Mouse (Mus musculus): ENCODE data around the gene Rap1gap2. TPM values are rescaled to one million over a fixed set of nuclear protein-coding genes. Genes with fewer than 3 reads are reported as not detected.

Gene Rap1gap2
- polyA plus RNA-seq, 1 experiment, result 0.81 TPM

DNA sequence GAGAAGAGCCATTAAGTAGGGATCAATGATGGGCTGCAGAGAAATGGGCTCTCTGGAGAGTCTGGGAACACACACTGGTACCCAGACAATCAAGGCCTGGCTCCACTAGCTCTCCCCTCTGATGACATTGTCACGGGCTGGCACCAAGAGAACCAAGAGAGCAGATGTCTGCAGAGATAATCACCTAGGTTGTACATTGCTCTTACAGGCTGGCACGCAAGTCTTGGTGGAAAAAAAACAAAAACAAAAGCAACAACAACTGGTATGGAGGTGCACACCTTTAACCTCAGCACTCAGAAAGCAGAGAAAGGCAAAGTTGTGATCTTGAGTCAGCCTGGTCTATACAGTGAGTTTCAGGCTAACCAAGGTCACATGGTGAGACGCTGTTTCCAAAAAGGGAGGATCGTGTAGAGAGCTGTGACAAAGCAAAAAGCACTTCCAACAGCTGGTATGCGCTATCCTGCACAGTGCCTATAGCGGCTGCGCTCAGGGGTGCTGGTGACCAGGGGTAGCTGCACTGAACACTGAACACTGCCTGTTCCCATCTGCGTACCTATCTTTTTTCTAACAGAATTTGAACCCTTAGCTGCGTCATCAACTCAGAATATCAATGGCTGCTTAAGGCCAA, 50.0 kb downstream of the Rap1gap2 start:
- TF ChIP-seq FLI1 (IDR thresholded peaks at IDR 0.05; ENCODE audit: low read length) (no peak), GATA1 (IDR thresholded peaks at IDR 0.05; ENCODE audit: borderline replicate concordance, low read length) (no peak)
- Histone ChIP-seq H3K9me3 (no peaks in the 10 kb centered on the region; the same call in 1 of the 2 replicates), H3K4me3 (replicated peaks) (peak overlapping the region; percentile 59), H3K36me3 (replicated peaks; ENCODE audit: low read length) (peaks cover 9% of the 10 kb centered on the region), H3K4me1 (peaks cover 73% of the 10 kb centered on the region), H3K27me3 (replicated peaks) (peaks cover 23% of the 10 kb centered on the region)

DNA sequence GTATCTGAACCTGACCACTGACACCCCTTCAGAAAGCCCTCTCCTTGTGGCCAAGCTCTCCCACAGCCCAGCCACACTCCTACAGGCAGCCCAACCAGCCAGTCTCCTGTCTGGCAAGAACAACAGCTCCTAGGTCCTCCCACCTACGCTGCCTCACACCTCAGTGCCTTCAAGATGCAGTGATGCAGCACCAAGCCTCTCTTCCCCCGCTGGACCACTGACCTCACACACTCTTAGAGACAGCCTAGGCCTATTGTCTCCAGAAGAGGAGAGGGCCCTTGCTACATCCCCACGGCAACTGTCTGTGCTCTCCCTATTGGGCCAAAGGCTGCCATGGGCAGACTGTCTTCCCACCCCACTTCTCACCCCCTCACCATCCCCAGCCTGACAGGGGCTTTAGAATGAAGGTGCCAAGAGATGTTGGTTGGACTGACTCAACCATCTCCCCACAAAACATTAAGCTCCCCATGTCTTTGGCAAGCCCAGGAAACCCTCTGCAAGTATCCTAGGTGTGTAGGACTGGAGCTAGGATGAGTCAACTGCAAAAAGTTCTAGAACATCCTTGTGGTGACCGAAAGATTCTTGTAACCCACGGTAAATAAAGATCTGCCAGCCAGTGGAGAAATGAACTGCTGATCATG, 50.8 kb downstream of the Rap1gap2 start:
- Histone ChIP-seq H3K4me1 (peaks cover 81% of the 10 kb centered on the region), H3K27me3 (replicated peaks) (peaks cover 18% of the 10 kb centered on the region), H3K4me3 (replicated peaks) (peak overlapping the region; percentile 17), H3K36me3 (replicated peaks; ENCODE audit: low read length) (peaks cover 7% of the 10 kb centered on the region), H3K9me3 (no peaks in the 10 kb centered on the region; the same call in 1 of the 2 replicates)
- TF ChIP-seq GATA1 (IDR thresholded peaks at IDR 0.05; ENCODE audit: borderline replicate concordance, low read length), result no peak

DNA sequence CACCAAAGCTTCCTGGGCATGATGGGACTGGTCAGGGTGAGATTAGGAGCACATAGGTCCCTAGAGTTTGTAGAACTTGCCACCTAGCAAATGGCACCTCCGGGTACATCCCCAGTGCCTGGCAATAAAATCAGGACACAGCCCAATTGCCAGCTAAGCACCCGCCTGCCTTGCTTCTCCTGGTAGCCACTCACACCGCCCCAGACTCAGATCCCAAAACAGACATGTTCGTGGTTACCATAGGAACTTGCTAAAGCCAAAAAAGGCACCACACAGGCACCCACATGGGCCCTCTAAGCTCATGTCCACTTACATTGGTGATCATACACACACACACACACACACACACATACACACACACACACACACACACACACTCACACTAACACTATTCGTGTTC, 51.8 kb downstream of the Rap1gap2 start:
- Histone ChIP-seq H3K36me3 (replicated peaks; ENCODE audit: low read length) (peaks cover 7% of the 10 kb centered on the region), H3K4me1 (peaks cover 91% of the 10 kb centered on the region), H3K27me3 (replicated peaks) (peaks cover 15% of the 10 kb centered on the region)

DNA sequence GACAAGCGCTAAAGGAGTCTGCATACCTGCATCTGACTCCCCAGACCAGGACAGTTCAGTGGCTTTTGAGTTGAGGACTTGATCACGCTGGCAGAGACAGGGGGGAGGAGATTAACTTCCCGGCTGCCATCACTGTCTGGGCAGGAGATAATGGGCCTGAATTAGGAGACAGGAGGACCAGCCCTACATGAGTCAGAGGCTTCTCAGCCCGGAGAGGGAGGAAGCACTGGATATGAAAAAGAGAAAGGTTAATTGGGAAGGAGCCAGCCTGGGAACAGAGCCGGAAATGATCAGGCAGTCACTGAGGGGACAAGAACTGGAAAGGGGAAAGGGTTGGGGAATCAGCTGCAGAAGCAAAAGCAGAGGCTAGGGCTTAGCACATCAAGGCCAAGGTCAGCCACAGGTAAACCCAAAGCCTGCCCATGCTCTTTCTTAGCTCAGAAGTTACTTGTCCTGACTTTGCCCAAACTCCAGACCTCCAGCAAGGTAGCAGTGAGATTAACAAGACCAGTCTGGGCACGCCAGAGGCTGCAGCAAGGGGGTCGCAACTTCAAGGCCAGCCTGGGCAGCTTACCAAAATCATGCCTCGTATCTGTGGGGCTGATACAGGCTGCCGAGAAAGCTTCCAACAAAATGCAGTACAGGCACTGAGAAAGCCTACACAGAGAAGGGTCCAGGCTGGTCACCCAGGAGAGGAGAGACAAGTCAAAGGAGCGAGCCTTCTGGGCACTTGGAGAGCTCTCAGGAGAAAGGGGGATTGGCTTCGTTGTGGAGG, 53.1 kb downstream of the Rap1gap2 start:
- H3K36me3 ChIP-seq (replicated peaks; ENCODE audit: low read length), result peaks cover 10% of the 10 kb centered on the region
- peaks cover 87% of the 10 kb centered on the region for H3K4me1 ChIP-seq
- H3K9me3 ChIP-seq, result no peaks in the 10 kb centered on the region; the same call in 1 of the 2 replicates
- no peak overlapping the region for H3K4me3 ChIP-seq (replicated peaks)
- TF ChIP-seq GATA1 (IDR thresholded peaks at IDR 0.05; ENCODE audit: borderline replicate concordance, low read length) (no peak), FLI1 (IDR thresholded peaks at IDR 0.05; ENCODE audit: low read length) (no peak)
- peaks cover 10% of the 10 kb centered on the region for H3K27me3 ChIP-seq (replicated peaks)

More for the DNA sequence above, 51.8 kb downstream of the Rap1gap2 start:
- Histone ChIP-seq H3K9me3 (no peaks in the 10 kb centered on the region; the same call in 1 of the 2 replicates), H3K4me3 (replicated peaks) (no peak overlapping the region)
- TF ChIP-seq FLI1 (IDR thresholded peaks at IDR 0.05; ENCODE audit: low read length) (no peak), GATA1 (IDR thresholded peaks at IDR 0.05; ENCODE audit: borderline replicate concordance, low read length) (no peak)

DNA sequence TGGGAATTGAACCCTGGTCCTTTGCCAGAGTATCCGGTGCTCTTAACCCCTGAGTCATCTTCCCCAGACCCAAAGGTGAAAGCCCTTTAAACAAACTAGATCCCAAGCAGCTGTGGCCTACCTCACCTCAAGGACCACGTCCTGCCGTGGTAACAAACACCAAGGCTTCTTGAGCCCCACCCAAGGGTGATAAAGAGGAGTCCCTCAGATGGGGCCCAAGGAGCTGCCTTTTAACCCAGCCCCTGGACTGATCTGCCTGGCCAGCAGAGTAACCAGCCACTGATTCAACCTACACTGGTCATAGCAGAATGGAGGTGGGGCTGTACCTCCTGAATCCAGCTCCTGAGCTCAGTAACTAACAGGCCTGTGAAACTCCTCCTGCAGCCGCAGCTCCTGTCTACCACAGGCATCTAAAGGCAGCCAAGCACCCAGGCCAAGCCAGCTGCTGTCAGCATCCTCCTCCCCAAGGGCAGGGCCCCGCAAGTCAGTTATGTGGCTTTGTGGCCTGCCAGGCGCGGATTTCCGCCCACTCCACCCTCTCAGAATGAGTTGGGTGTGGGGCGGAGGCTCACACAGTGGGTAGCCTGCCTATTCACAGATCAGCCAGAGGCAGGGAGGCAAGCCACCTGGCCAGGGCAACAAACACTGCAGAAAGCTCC, 54.9 kb downstream of the Rap1gap2 start:
- Histone ChIP-seq H3K9me3 (no peaks in the 10 kb centered on the region), H3K36me3 (replicated peaks; ENCODE audit: low read length) (peaks cover 4% of the 10 kb centered on the region), H3K4me1 (peaks cover 74% of the 10 kb centered on the region), H3K4me3 (replicated peaks) (peak overlapping the region; percentile 40), H3K27me3 (replicated peaks) (peaks cover 6% of the 10 kb centered on the region)
- TF ChIP-seq GATA1 (IDR thresholded peaks at IDR 0.05; ENCODE audit: borderline replicate concordance, low read length) (no peak), FLI1 (IDR thresholded peaks at IDR 0.05; ENCODE audit: low read length) (no peak)

DNA sequence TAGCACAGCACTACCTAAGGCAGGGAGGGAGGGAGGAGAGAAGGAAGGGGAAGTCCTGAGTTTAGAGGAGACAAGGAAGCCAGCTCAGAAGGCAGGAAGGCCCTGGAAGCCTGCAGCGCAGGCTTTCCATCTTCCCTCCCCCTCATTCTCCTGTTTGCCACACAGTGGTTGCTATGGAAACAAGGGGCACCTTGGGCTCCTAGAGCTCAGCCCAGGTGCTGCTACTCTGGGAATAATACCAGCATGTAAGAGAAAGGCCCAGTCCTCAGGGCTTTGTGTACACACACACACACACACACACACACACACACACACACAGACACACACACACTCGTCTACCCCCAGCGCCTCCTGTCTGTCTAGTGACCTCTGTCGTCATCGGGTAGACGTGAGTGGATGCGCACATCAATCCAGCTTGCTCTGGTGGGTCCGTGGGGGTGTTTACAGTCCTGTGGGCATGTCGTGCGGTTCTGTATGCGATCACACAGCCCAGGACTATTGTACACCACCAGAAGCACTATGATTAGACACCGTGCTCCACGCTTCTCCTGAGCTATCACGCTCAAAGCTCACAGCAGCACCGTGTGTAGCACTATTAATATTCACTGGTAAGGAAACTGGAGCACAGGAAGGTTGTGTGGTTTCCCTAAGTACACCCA, 55.9 kb downstream of the Rap1gap2 start:
- Histone ChIP-seq H3K27me3 (replicated peaks) (peaks cover 5% of the 10 kb centered on the region), H3K4me1 (peaks cover 71% of the 10 kb centered on the region), H3K36me3 (replicated peaks; ENCODE audit: low read length) (peaks cover 3% of the 10 kb centered on the region), H3K4me3 (replicated peaks) (peak overlapping the region; percentile 71), H3K9me3 (no peaks in the 10 kb centered on the region)
- TF ChIP-seq GATA1 (IDR thresholded peaks at IDR 0.05; ENCODE audit: borderline replicate concordance, low read length) (no peak), FLI1 (IDR thresholded peaks at IDR 0.05; ENCODE audit: low read length) (no peak)

DNA sequence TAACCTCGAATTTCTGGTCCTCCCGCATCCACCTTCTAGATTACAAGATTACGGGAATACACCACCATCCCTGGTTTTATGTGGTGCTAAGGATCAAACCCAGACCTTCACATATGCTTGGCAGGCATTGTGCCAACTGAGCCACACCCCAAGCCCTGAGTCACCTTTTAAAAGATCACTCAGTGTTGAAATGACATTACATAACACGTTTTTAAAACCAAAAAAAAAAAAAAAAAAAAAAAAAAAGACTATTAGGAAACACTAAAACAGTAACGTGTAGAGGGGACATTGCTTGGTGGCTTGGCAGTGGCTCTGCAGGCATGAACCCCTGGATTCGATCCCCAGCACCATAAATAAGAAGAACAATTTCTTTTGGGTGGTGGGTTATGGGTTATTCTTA, 59.1 kb downstream of the Rap1gap2 start:
- peaks cover 3% of the 10 kb centered on the region for H3K36me3 ChIP-seq (replicated peaks; ENCODE audit: low read length)
- peaks cover 70% of the 10 kb centered on the region for H3K4me1 ChIP-seq
- peaks cover 3% of the 10 kb centered on the region for H3K27me3 ChIP-seq (replicated peaks)
- H3K4me3 ChIP-seq (replicated peaks), result no peak overlapping the region
- no peak for TF ChIP-seq FLI1 (IDR thresholded peaks at IDR 0.05; ENCODE audit: low read length)
- no peak for TF ChIP-seq GATA1 (IDR thresholded peaks at IDR 0.05; ENCODE audit: borderline replicate concordance, low read length)
- H3K9me3 ChIP-seq, result no peaks in the 10 kb centered on the region

DNA sequence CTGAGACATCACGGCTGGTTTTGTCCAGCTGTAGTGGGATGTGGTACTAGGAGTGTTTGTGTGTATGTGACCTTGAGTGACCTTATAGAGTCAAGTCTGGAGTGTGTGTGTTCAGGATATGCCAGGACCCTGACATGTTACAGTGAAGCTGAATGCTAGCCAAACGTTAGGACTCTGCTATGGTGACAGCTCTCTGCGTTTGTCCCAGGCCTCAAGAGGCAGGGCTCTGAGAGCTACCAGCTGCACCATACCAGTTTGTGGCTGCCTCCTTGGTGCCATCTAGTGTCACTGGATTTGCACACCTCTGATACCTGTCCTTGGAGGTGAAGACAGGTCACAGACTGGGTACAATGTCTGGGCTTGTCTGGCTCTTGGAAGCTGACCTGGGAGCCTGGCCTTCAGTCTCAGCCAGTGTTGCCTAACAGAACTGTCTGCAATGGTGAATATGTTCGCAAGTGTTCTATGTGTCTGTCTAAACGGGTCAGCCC, 60.1 kb downstream of the Rap1gap2 start:
- no peaks in the 10 kb centered on the region for H3K9me3 ChIP-seq
- peaks cover 3% of the 10 kb centered on the region for H3K36me3 ChIP-seq (replicated peaks; ENCODE audit: low read length)
- no peak for TF ChIP-seq GATA1 (IDR thresholded peaks at IDR 0.05; ENCODE audit: borderline replicate concordance, low read length)
- TF ChIP-seq FLI1 (IDR thresholded peaks at IDR 0.05; ENCODE audit: low read length), result no peak
- peaks cover 64% of the 10 kb centered on the region for H3K4me1 ChIP-seq
- no peak overlapping the region for H3K4me3 ChIP-seq (replicated peaks)
- H3K27me3 ChIP-seq (replicated peaks), result peaks cover 3% of the 10 kb centered on the region

DNA sequence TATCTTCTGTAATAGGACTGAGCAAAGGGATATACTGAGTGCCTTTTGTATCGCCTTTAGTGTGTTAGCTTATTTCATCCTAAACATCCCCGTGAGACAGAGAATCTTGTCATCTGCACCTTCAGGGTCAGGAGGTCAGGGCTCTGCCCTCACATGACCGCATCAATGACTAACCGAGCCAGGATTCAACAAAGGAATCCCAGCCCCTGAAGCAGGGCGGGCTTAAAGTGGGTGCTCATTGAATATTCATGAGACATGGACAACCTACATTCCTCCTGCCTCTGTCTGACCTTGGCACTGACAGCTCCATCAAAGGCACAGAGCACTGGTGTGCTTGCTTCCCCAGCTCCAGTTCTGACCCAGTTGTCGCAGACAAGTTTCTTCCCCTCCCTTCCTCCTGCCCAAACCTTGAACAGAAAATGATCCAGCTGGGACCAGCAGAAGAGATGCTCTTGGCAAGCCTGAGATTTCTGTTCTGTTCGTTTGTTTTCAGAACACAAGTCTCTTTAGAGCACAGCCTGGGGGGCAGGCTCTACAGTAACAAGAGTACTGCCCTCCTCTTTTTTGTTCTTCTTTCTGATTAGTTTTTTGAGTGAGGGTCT, 61.8 kb downstream of the Rap1gap2 start:
- peaks cover 3% of the 10 kb centered on the region for H3K36me3 ChIP-seq (replicated peaks; ENCODE audit: low read length)
- peaks cover 48% of the 10 kb centered on the region for H3K4me1 ChIP-seq
- TF ChIP-seq FLI1 (IDR thresholded peaks at IDR 0.05; ENCODE audit: low read length) (no peak), GATA1 (IDR thresholded peaks at IDR 0.05; ENCODE audit: borderline replicate concordance, low read length) (no peak)

More for the DNA sequence above, 61.8 kb downstream of the Rap1gap2 start:
- Histone ChIP-seq H3K27me3 (replicated peaks) (peaks cover 3% of the 10 kb centered on the region), H3K9me3 (no peaks in the 10 kb centered on the region), H3K4me3 (replicated peaks) (no peak overlapping the region)
